Mouse (Mus musculus) liver, embryonic 14.5 days (tissue): ENCODE data around the gene Prkaca. TPM values are rescaled to one million over a fixed set of nuclear protein-coding genes. Genes with fewer than 3 reads are reported as not detected.
A peak's percentile ranks its signal among the peaks of the same experiment; 100 is the strongest.

ENCODE experiments used
- ATAC-seq: fragments of 200-750 bp; cut with Nextera tagmentation; 2 replicates; pipeline ENCODE4 v1.8.0; 2017; ENCODE audit warnings: moderate number of reproducible peaks, mild to moderate bottlenecking, moderate library complexity; ENCODE audit not compliant: insufficient read depth
- DNase-seq, 3 experiments: peaks; one replicate each; pipeline ENCODE4 v3.0.0-alpha.2; 2012 to 2013; ENCODE audit warnings: low read depth in 3 of 3, low spot score in 3 of 3
- H3K27ac ChIP-seq: fragments of 300-500 bp; sonication (generic); 2 replicates; pipeline ENCODE4 v1.5.1; 2014; ENCODE audit warnings: moderate library complexity, mild to moderate bottlenecking, control low read depth, inconsistent platforms
- H3K27me3 ChIP-seq: fragments of 300-500 bp; sonication (generic); 2 replicates; pipeline ENCODE4 v1.6.1; 2014; ENCODE audit warnings: mild to moderate bottlenecking, low read length, moderate library complexity; ENCODE audit not compliant: control insufficient read depth, insufficient read depth
- H3K36me3 ChIP-seq: fragments of 300-500 bp; sonication (generic); replicated peaks from 2 replicates; pipeline ENCODE4 v1.6.1; 2014; ENCODE audit warnings: low read depth; ENCODE audit not compliant: control insufficient read depth, insufficient read depth
- H3K4me1 ChIP-seq, 2 experiments: fragments of 200-500 bp in 1 of 2; fragments of 300-500 bp in 1 of 2; sonication (generic) in 1 of 2; replicated peaks; 2 replicates each; pipeline ENCODE4 v1.6.1; 2012 to 2014; ENCODE audit warnings: antibody characterized with exemption in 1 of 2, inconsistent platforms in 1 of 2, low read length in 1 of 2; ENCODE audit not compliant: control insufficient read depth in 2 of 2, insufficient read depth in 2 of 2
- H3K4me2 ChIP-seq: fragments of 300-500 bp; sonication (generic); 2 replicates; pipeline ENCODE4 v1.6.1; 2014; ENCODE audit warnings: low read depth, mild to moderate bottlenecking, control low read depth, moderate library complexity
- H3K4me3 ChIP-seq, 2 experiments: fragments of 200-500 bp in 1 of 2; fragments of 300-500 bp in 1 of 2; sonication (generic) in 1 of 2; 2 replicates each; pipeline ENCODE4 v1.5.1; 2012 to 2014; ENCODE audit warnings: low read depth in 2 of 2, low read length in 2 of 2, mild to moderate bottlenecking in 2 of 2, control low read depth in 1 of 2, inconsistent platforms in 1 of 2, moderate library complexity in 1 of 2; ENCODE audit not compliant: insufficient read depth in 1 of 2
- H3K9ac ChIP-seq: fragments of 300-500 bp; sonication (generic); replicated peaks from 2 replicates; pipeline ENCODE4 v1.6.1; 2014; ENCODE audit warnings: mild to moderate bottlenecking, control low read depth, moderate library complexity
- H3K9me3 ChIP-seq: fragments of 300-500 bp; sonication (generic); 2 replicates; pipeline ENCODE4 v1.6.1; 2016; ENCODE audit warnings: low read length, mixed read lengths; ENCODE audit not compliant: control insufficient read depth
- CTCF ChIP-seq: IDR thresholded peaks from 2 replicates; pipeline ENCODE4 v1.5.1; 2016; ENCODE audit warnings: antibody characterized with exemption, low read depth, control low read depth
- EP300 ChIP-seq: IDR thresholded peaks from 2 replicates; pipeline ENCODE4 v1.6.1; 2016; ENCODE audit warnings: antibody characterized with exemption, low read depth
- WGBS: fragments of 180-500 bp; shearing (Covaris S2); extraction: QIAGEN DNeasy Blood & Tissue Kit; methylation state at CpG from one replicate; pipeline ENCODE4 v1.1.7; 2014; ENCODE audit not compliant: insufficient replicate concordance; 5-methylcytosine and 5-hydroxymethylcytosine counted together
- polyA plus RNA-seq, 2 experiments: library from polyadenylated mRNA; depleted of rRNA in 1 of 2; stranded (reverse) in 1 of 2; unstranded in 1 of 2; fragments of >200 nt; fragmentation: Nextera tagmentation in 1 of 2; extraction: Ambion mirVana in 1 of 2; gene quantifications; 2 replicates each; pipeline versions ENCODE4 v1.2.1 to v1.2.3; 2012 to 2014

Gene Prkaca
- polyA plus RNA-seq, 2 experiments, result 24.8 to 30.6 TPM

- no peak overlapping the region for H3K4me2 ChIP-seq
- H3K36me3 ChIP-seq, result no peaks in the 10 kb centered on the region
- TF ChIP-seq CTCF (no peak), EP300 (no peak)
- no peak overlapping the region for H3K9ac ChIP-seq
- DNase-seq (no peak), ATAC-seq (no peak)
- WGBS, result 39% methylated on average over 12 of the region's 12 CpGs
- no peaks in the 10 kb centered on the region for H3K9me3 ChIP-seq
- H3K27ac ChIP-seq, result no peak overlapping the region
- no peak overlapping the region for H3K4me3 ChIP-seq
- peaks cover 0 to 2% of the 10 kb centered on the region in 2 experiments; a peak in 1 of 4 replicates for H3K4me1 ChIP-seq
- H3K27me3 ChIP-seq, result peaks cover 37% of the 10 kb centered on the region
These were observed 48.8 kb downstream of the Prkaca start for GRCm38 (mm10) chr8:84021569-84021968.

- H3K4me1 ChIP-seq, result peaks cover 0 to 2% of the 10 kb centered on the region in 2 experiments; a peak in 1 of 4 replicates
- H3K9ac ChIP-seq, result no peak overlapping the region
- H3K27ac ChIP-seq, result no peak overlapping the region
- no peaks in the 10 kb centered on the region for H3K36me3 ChIP-seq
- DNase-seq (no peak), ATAC-seq (no peak)
- H3K9me3 ChIP-seq, result no peaks in the 10 kb centered on the region
- TF ChIP-seq EP300, result no peak
- no peak for TF ChIP-seq CTCF
- peaks cover 49% of the 10 kb centered on the region for H3K27me3 ChIP-seq
- no peak overlapping the region for H3K4me3 ChIP-seq
- H3K4me2 ChIP-seq, result no peak overlapping the region
- 18% methylated on average over 5 of the region's 5 CpGs for WGBS
These were observed 50.3 kb downstream of the Prkaca start for GRCm38 (mm10) chr8:84023085-84023484.

- 70% methylated on average over 1 of the region's 1 CpGs for WGBS
- Histone ChIP-seq H3K36me3 (no peaks in the 10 kb centered on the region), H3K4me1 (peaks cover 0 to 2% of the 10 kb centered on the region in 2 experiments; a peak in 1 of 4 replicates), H3K27me3 (peaks cover 49% of the 10 kb centered on the region), H3K9me3 (no peaks in the 10 kb centered on the region), H3K27ac (no peak overlapping the region), H3K4me2 (no peak overlapping the region), H3K9ac (no peak overlapping the region), H3K4me3 (no peak overlapping the region)
- DNase-seq (no peak), ATAC-seq (no peak)
- TF ChIP-seq CTCF, result no peak
- TF ChIP-seq EP300, result no peak
These were observed 50.8 kb downstream of the Prkaca start for GRCm38 (mm10) chr8:84023631-84024030.

GRCm38 (mm10) chr8:84024171-84024570 is 51.4 kb downstream of the Prkaca start:
- peaks cover 49% of the 10 kb centered on the region for H3K27me3 ChIP-seq
- H3K4me3 ChIP-seq, result no peak overlapping the region
- ATAC-seq (no peak), DNase-seq (no peak)
- H3K4me2 ChIP-seq, result no peak overlapping the region
- TF ChIP-seq CTCF (peak; percentile 90), EP300 (no peak)
- no peak overlapping the region for H3K27ac ChIP-seq
- 8% methylated on average over 10 of the region's 10 CpGs for WGBS
- H3K36me3 ChIP-seq, result no peaks in the 10 kb centered on the region
- peaks cover 0 to 2% of the 10 kb centered on the region in 2 experiments; a peak in 1 of 4 replicates for H3K4me1 ChIP-seq
- H3K9ac ChIP-seq, result no peak overlapping the region
- H3K9me3 ChIP-seq, result no peaks in the 10 kb centered on the region

- H3K4me2 ChIP-seq, result peak overlapping the region; percentile 45
- no peak for DNase-seq
- 1% methylated on average over 41 of the region's 41 CpGs for WGBS
- no peak overlapping the region for H3K9ac ChIP-seq
- no peaks in the 10 kb centered on the region for H3K36me3 ChIP-seq
- no peaks in the 10 kb centered on the region for H3K9me3 ChIP-seq
- H3K4me3 ChIP-seq, result peak overlapping the region in 1 of 2 experiments; percentile 26; a peak in 1 of 4 replicates
- H3K27me3 ChIP-seq, result peaks cover 43% of the 10 kb centered on the region
- no peak overlapping the region for H3K27ac ChIP-seq
- TF ChIP-seq CTCF (no peak), EP300 (no peak)
- peak; percentile 36; the same call in 1 of the 2 replicates for ATAC-seq
- H3K4me1 ChIP-seq, result peaks cover 0 to 2% of the 10 kb centered on the region in 2 experiments; a peak in 1 of 4 replicates
These were observed 53.1 kb downstream of the Prkaca start for GRCm38 (mm10) chr8:84025863-84026262.
